Mouse (Mus musculus): Measurements from ENCODE around the gene Vdac2.

DNA sequence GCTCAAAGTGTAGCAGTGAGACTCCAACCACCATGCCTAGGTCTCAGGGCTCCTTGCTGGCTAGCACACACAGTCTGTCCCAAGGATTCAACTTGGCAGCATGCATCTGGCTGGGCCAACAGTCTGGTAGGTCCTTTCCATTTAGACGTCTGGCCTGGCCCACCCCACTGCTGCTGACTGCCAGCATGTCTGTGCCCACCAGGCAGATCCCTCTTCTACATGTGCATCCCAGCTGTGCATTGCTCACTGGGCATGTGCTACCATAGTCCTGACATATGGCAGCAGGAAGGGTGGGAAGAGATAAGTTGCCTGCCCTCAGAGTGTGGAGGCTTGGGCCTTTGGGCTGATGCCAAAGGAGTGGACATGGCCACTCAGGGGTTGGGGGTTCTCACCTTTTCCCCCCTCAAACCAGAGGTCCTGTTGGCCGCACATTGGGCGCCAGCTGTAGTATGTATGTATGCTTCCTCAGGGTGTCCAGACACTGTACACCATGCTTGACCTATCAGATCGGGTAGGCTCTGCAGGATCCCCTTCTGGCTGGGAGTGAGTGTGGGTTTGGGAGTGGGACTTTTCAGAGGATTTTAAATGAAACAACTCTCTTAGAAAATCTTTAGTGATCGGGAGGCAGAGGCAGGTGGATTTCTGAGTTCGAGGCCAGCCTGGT lies 22.4 kb upstream of the Vdac2 start:
- no peak for TF ChIP-seq EP300 (optimal IDR thresholded peaks at IDR 0.05)
- no peak for TF ChIP-seq CTCF (IDR thresholded peaks at IDR 0.05; ENCODE audit: low read depth)
